Mouse (Mus musculus): ENCODE measurements around the gene Crebrf.

Crebrf gene

GRCm38 (mm10) chr17:26826131-26826530 is 110.7 kb downstream of the Crebrf start:
- DNase-seq (ENCODE audit: low read depth, low spot score), result no peak
